Mouse (Mus musculus) ES-E14 (cell line): ENCODE measurements around the gene Itgb7.

Experiments
- HCFC1 ChIP-seq: IDR thresholded peaks from 2 replicates; pipeline ENCODE4 v1.6.1; 2012; ENCODE audit warnings: low read length, inconsistent platforms, borderline replicate concordance; ENCODE audit not compliant: insufficient read depth
- MAFK ChIP-seq: IDR thresholded peaks from 2 replicates; pipeline ENCODE4 v1.6.1; 2014; ENCODE audit warnings: mild to moderate bottlenecking, low read depth, low read length, inconsistent platforms; ENCODE audit not compliant: insufficient read depth
- ZC3H11A ChIP-seq: IDR thresholded peaks from 2 replicates; pipeline ENCODE4 v1.6.1; 2012; ENCODE audit warnings: low read depth, mild to moderate bottlenecking, inconsistent platforms, low read length, borderline replicate concordance

GRCm38 (mm10) chr15:102216459-102217228, 15.1 kb downstream of the Itgb7 start:
- no peak for TF ChIP-seq ZC3H11A
- TF ChIP-seq HCFC1 = no peak
- TF ChIP-seq MAFK = no peak
